Mouse (Mus musculus): ENCODE results near the gene Lrr1. TPM values are rescaled to one million over a fixed set of nuclear protein-coding genes. Genes with fewer than 3 reads are reported as not detected.

Lrr1 gene
- polyA plus RNA-seq (2012; rRNA removed) = 4.0 and 4.5 TPM in 2 replicates

DNA sequence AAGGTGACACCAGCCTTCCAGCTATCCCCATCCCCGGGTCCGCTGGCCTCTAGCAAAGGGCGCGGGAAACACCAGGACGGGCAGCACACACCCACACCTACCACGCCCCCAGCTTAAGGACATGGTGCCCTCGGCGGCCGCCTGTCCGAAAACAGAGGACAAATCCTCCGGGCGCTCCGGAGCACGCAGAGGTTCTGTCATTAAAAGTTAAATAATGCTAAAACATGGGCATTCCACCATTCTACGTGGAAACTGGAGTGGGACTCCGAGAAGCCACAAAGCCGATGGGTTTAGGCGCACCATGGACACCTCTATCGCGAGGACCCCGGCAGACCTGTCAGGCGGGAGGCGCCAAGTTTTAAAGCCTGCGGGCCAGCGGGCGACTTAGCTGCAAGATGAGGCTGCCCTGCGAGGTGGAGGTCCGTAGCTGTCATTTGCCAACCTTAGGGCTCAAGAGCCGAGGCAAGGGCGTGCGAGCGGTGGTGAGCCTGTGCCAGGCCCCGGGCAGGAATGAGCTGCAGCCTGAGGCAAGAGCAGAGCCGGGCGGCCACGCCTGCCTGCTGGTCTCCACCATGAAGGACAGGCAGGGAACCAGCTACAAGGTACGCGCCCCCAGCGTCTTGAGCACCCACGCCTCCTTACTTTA, at the start of gene Lrr1:
Gene Lrr1 (plus strand): TSS at position 354 of the 646 bp plus-strand sequence.

GRCm38 (mm10) chr12:69158765-69159577, 9.6 kb upstream of the Lrr1 start, which contains the start of gene Rps29:
Rps29 (minus strand) TSS chr12:69159186.

GRCm38 (mm10) chr12:69183583-69184308, 15.1 kb downstream of the Lrr1 start, which contains the start of the genes Rpl36al and Mgat2:
Rpl36al (minus strand) TSS chr12:69184083.
Mgat2 (plus strand) TSS chr12:69184157.

GRCm38 (mm10) chr12:69196444-69197377, 28.1 kb downstream of the Lrr1 start, which contains the start of gene Gm49383:
Gm49383 (minus strand) TSS chr12:69197104.

DNA sequence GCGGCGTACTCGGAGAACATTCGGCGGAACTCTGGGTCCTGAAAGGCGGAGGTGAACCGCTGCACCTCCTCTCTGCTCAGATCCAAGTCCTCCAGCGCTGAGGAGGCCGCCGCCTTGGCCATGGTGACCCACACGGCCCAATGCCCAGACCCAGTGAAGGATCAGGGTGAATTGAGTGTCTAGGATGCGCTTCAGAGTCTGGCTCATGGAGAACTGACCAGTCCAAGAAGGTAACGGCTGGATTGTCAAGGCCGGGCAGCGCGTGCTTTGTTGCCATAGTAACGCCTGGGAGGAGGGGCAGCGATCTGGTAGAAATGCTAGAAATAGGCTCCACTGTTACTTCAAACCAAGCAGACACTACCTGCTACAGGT, 29.5 kb downstream of the Lrr1 start, which contains the start of gene Dnaaf2:
Gene Dnaaf2 (minus strand): TSS at position 266 of the 372 bp plus-strand sequence.

DNA sequence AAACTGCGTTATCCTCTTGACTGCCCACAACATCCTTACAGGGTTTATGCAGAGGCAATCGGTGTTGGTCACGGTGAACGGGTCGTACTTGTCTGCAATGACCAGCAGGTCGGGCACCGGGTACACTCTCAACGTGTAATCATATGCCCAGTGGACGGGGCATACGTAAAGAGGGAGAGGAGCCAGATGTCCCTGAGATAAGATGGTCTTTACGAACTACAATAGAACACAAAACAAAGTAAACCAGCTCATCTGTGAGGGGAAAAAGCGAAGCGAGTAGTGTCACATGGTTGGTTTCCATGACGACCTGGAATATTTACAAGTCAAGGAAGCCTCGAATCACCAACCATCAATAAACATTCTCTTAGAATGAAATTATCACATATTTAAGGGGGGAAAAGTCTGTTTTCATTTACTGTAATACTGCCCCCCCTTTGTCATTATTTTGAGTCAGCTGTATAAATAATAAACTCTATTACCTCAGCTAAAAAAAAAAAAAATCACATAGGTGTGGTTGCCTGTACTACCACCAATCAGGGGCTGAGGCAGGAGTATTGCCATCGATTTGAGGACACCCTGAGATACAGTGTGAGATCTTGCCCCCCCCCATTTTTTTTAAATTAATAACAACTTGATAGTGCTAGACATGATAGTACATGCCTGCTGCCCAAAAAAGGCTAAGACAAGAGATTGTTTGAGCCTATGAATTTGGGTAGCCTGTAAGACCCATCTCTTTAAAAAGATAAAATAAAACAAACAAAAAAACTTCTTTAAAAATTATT, 35.6 kb downstream of the Lrr1 start, which contains the start of gene Gm49384:
Gene Gm49384 (minus strand): TSS at position 216 of the 782 bp plus-strand sequence.

GRCm38 (mm10) chr12:69227776-69228466, 59.3 kb downstream of the Lrr1 start, which contains the start of gene Pole2:
Pole2 (minus strand) TSS chr12:69228195.

Other genes with a start within 250 kb of the Lrr1 start
- 1,582 and 1,774 TPM in 2 replicates for gene Rps29, start 9.6 kb upstream of the Lrr1 start, polyA plus RNA-seq (2012; rRNA removed)
- gene Rpl36al, start 15.3 kb downstream of the Lrr1 start, polyA plus RNA-seq (2012; rRNA removed) = 494 and 497 TPM in 2 replicates
- 12.2 and 12.6 TPM in 2 replicates for gene Mgat2, start 15.3 kb downstream of the Lrr1 start, polyA plus RNA-seq (2012; rRNA removed)
- gene Gm49383, start 28.3 kb downstream of the Lrr1 start, polyA plus RNA-seq (2012; rRNA removed) = 1.7 and 2.2 TPM in 2 replicates
- 1.7 and 1.8 TPM in 2 replicates for gene Dnaaf2, start 29.6 kb downstream of the Lrr1 start, polyA plus RNA-seq (2012; rRNA removed)
- 2.6 and 3.0 TPM in 2 replicates for gene Gm49384, start 35.5 kb downstream of the Lrr1 start, polyA plus RNA-seq (2012; rRNA removed)
- 11.3 and 11.9 TPM in 2 replicates for gene Pole2, start 59.4 kb downstream of the Lrr1 start, polyA plus RNA-seq (2012; rRNA removed)
- gene Klhdc1, start 72.4 kb downstream of the Lrr1 start, polyA plus RNA-seq (2012; rRNA removed) = 0.25 and 1.9 TPM in 2 replicates
- gene Klhdc2, start 127.9 kb downstream of the Lrr1 start, polyA plus RNA-seq (2012; rRNA removed) = 32.0 and 33.2 TPM in 2 replicates
- gene Nemf, start 188.4 kb downstream of the Lrr1 start, polyA plus RNA-seq (2012; rRNA removed) = 8.7 and 10.1 TPM in 2 replicates
- 50.9 and 53.3 TPM in 2 replicates for gene Arf6, start 203.3 kb downstream of the Lrr1 start, polyA plus RNA-seq (2012; rRNA removed)
- gene Gm9887, start 203.6 kb downstream of the Lrr1 start, polyA plus RNA-seq (2012; rRNA removed) = 0.25 and 0.35 TPM in 2 replicates